Mouse (Mus musculus) kidney, adult 2 months (tissue): Measurements from ENCODE around the gene Afmid.

Experiments used
- CTCF ChIP-seq: fragments of 200-500 bp; conservative IDR thresholded peaks from 2 replicates; pipeline ENCODE4 v1.5.1; 2011; ENCODE audit warnings: low read depth, mild to moderate bottlenecking, control low read depth, low read length, moderate library complexity, mixed read lengths; ENCODE audit not compliant: insufficient read depth, insufficient read length
- POLR2A ChIP-seq: fragments of 200-500 bp; IDR thresholded peaks from one replicate; pipeline ENCODE4 v1.6.1; 2011; ENCODE audit warnings: low read depth, low read length, control low read depth

DNA sequence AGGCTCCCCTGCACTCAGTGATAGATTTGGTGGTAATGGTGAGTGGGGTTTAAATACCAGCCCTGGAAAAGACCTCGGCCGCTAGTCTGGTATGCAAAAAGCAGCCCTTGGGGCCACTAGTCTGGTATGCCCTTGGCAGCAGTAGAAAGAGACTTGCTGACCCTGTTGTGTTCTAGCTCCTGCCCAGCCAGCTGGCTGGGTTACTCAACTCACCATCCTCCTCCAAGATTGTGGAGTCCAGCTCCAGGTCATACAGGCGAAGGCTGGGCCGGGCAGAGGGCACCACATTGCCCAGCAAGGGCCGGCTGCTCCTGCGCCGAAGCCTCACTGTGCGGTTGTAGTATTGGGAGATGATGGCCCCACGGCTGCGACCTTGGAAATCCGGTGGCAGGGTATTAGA is 47.7 kb upstream of the Afmid start:
- TF ChIP-seq CTCF = no peak
- TF ChIP-seq POLR2A = no peak
